Mouse (Mus musculus) left cerebral cortex, postnatal 10 days (tissue): ENCODE measurements around the gene Fam168a. TPM values are rescaled to one million over a fixed set of nuclear protein-coding genes. Genes with fewer than 3 reads are reported as not detected.
"Not testable (repeated sequence)": the region's sequence is repeated elsewhere in the genome, so short reads cannot be mapped to it uniquely, and the experiment has no call there.

Experiments used
- DNase-seq, 2 experiments: peaks; one replicate each; pipeline ENCODE4 v3.0.0; 2021 to 2022; ENCODE audit warnings: low spot score in 2 of 2, mixed read lengths in 1 of 2; ENCODE audit errors: extremely low spot score in 1 of 2
- intact Hi-C: fragments of 180-260 bp; cut with DNase I; formaldehyde crosslinking; loops from one replicate; pipeline ENCODE4 v1.15.1; 2025
- total RNA-seq, 2 experiments: library from RNA; stranded (reverse); gene quantifications; 2 replicates each; pipeline ENCODE4 v1.2.3; 2021

Fam168a gene
- total RNA-seq, 2 experiments from 2014 or later = 267 to 276 TPM

DNA sequence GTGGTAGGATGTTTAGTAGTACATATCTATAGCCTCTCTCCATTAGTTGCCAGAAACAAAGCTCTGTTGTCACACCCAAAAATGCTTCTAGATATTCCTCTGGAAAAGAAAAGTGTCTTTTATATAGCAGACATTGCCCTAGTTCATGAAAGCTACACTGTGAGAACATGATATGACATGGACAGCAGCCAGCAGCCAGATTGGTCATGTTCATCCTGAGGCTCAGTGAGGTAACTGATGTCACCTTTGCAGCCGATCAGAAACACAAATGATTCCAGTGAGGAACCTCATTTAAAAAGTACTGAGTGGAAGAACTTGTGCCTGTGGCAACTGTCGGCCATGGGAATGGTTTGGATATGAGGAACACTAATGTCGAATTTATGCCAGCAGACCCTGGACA is 118.2 kb downstream of the Fam168a start:
- intact Hi-C loops = no loop called here
- no peak for DNase-seq

DNA sequence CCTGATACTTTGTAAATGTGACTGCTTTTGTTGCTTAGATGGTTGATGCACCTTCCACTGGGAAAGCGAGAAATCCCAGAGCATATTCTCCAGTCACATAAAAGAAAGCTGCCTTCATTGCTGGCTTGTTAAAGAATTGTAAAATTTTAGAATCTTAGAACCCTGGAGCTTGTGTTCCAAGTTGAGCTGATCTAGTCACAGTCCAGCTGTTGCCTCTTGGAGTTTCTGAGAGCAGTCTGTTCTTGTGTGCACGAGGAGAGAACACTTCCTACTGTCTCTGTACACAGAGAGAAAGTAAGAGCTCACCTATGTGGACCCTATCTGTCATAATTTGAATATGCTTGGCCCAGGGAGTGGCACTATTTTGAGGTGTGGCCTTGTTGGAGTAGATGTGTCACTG is 122.1 kb downstream of the Fam168a start:
- DNase-seq = no peak
- intact Hi-C loops = no loop called here

DNA sequence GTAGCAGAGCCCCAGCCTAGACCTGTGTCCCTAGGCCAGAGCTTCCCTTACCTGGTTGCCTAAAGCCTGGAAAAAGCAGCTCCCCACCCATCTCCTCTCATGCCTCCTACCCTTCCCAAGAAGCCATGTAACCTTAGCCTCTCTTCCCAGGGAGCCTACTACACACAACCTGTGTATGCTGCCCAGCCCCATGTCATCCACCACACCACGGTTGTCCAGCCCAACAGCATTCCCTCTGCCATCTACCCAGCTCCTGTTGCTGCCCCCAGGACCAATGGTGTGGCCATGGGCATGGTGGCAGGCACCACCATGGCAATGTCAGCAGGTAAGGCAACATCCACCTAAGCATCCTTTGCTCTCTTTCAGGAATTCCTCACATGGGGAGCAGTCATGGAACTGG is 127.4 kb downstream of the Fam168a start:
- no peak for DNase-seq
- intact Hi-C loops = no loop called here

DNA sequence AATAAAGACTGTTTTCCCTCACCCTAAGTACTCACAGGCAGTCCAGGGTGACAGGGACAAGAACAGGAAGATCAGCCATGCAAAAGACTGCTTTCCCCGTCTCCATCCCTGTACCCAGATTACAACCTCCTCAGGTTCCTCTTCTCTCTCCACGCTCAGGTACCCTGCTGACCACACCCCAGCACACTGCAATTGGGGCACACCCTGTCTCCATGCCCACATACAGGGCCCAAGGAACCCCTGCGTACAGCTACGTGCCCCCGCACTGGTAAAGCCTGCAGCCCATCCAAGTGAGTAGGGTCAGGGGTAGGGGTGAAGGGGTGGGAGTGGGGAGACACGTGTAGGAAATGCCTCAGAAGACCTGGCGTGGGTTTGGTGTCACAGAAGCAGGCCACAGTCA is 128.7 kb downstream of the Fam168a start:
- DNase-seq = no peak
- intact Hi-C loops = no loop called here

DNA sequence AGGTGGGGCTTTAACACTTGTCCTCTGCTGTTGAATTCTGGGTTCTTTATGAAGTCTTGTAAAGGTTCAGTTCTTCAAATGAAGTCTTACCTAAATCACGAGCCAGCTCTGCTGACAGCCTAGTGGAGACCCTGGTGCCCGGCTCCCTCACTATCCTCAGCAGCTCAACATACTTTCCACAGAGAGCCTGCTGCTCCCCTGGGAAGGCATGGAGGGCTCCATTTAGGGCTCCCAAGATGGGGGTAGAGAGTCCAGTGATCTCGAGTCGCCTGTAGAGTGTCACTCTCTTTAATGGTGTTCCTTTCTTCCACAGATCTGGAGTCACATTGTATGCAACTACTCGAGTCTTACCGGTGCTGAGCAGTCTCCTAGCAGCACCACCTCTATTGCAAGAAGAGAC is 129.3 kb downstream of the Fam168a start:
- intact Hi-C loops = no loop called here
- no peak for DNase-seq

DNA sequence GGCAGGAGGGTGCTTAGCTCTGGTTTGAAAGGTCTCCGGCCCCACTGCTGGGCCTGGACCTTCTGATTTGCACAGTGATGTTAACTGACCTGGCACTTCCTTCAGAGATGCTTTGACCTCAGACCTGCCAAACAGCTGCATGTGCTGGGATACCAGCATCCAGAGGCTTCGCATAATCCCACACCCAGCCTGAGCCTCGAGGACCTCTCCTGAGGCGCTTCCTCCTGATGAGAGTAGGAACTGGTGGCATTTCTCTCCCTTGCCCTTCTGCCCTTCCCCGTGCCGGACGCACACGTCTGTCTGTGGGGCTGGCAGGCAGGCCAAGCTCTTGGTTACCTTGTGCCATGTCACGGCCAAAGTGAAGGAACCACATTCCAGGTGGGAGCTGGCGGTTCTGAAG is 130.2 kb downstream of the Fam168a start:
- intact Hi-C loops = no loop called here
- DNase-seq = no peak

DNA sequence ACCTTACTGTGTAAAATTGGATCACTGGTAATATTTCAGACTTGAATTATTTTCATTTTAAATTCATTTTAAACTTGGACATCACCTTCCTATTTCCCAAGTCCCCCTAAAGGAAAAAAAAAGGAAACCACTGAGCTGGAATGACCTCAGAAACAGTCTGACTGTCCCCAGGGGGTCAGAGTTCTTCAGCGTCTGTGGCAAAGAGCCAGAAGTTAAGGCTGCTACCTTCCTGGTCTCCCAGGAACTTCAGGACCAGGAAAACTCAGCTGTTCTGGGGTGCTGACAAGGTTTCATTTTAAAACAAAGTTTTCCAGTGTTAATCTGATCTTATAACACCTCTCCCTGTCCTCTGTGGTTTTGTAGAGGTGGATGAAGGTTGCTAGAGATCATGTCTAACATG is 131.3 kb downstream of the Fam168a start:
- intact Hi-C loops = no loop called here
- no peak for DNase-seq

DNA sequence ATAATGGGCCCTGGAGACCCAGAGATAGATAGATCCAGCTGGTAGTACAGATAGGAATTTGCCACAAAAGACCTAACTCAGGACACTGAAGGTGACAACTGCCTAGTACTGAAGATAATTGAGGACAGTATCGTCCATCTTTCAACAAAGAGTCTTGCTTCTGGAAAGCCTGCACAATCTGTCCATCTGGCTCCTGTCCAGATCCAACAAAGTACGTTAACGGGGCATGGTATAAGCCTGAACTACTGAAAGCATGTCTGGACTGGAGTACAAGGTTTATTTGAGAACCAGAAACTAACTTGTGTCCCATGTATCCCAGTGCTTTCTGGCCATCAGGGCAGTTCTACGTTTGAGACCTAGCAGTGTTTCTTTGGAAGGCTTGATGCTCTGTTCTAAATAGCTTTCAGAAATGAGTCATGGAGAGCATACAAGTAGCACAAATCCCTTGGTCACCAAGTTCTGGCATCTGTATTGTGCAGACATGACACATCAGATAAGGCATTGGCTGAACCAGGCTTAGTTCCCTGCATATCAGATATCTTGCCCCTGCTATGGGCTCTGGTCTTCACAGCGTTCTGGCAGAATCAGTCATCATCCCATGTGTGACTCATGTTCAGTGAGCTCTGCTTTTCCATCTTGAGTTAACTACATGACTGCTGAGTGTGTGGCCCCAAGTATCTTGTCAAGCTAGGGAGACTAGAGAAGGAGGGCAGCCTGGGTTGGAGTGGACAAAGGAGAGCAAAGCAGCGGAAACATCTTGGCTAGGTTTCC is 133.4 kb downstream of the Fam168a start:
- DNase-seq = no peak
- intact Hi-C loops = no loop called here

DNA sequence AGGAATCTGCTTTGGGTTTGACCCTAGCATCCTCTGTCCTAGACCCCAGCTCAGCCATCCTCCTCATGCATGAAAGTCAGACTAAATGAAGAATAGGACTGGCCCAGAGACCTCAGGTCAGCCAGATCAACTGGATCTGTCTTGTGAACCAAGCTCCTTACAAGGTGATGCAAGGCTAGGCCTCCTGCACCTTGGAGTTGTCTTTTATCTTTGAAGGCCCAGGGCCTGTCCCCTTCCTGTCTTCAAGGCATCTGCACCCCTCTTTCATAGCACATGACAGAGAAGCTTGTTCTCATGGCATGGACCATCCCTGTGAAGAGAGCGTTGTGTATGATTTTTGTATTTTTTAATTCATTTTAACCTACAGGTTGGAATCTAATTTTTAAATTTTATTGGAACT is 134.5 kb downstream of the Fam168a start:
- no peak for DNase-seq
- intact Hi-C loops = no loop called here

DNA sequence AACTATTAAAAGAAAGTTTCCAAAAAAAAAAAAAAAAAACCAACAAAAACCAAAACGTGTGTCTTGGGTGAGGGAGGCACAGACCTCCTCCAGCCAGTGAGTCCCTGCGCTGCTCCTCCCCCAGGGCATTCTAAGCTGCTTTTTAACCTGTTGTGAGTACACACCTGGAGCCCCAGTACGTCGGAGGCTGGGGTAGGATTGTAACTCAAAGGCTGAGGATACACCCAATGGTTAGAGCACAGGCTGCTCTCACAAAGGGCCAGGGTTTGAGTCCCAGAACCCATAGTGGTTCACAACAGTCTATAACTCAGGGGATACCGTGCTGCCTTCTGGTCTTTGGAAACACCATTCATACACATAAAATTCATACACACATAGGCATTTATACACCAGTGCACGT is 135.2 kb downstream of the Fam168a start:
- no peak for DNase-seq
- intact Hi-C loops = no loop called here

DNA sequence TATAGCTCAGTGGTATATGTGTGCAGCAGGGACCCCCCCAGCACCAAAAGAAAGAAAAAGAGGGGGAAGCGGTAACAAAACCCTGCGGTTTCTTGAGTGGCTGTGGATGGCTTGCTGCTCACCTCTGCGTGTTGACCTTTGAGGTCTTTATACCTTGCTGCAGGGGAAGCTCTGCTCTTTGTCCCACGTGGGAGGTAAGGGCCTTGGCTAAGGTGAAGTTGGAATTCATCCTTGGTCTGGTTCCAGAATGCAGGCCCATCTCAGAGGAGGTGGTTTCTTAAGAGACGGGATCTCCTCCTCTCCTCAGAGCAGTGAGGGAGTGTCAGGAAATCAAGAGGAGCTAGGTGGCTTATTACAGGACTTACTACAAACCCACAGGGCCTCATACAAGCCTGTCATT is 135.7 kb downstream of the Fam168a start:
- intact Hi-C loops = no loop called here
- DNase-seq = no peak

DNA sequence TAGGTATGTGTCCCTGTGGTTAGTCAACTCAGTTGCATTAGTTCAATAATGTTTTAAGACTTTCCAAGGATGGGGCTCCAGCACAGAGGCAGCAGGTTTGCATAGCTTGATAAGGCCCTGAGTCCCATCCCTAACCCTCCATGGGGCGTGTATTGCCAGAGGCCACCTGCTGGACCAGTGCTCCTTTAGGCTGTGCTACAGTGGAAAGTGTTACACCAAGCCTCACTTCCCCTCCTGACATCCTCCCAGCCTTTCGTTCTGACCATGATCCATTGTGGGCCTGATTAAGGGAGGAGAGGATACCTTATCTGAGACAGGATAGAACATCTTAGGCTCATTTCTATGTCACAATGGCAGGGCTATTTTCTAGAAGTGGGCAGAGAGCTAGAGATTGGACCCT is 137.4 kb downstream of the Fam168a start:
- intact Hi-C loops = no loop called here
- DNase-seq = no peak

DNA sequence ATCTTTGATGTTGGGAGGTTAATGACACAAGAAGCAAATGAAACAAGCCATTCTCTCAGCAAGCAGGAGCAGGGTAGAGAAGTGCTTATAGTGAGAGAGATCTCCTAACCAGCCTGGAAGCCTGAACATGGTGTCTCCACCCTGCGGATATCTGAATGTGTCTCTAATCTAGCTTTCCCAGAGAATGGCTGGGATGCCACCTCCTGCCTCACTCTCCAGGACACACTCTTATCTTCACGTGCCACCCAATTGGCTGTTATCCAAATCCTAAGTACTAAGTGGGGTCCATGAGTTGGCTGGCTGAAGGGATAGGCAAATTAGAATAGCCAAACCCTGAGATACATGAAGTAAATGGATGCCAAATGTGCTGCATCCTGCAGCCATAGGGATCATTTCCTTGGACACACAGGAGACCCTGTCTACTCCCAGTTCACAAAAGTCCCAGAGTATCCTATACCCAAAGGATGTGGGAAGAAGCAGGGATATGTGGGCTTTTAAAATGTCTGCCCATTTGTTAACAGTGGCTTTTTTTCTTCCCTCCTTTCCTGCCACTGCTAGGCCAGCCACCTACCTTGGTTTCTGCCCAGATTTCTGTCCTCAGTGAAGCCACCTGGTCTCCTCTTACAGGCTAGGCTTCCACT is 138.1 kb downstream of the Fam168a start:
- intact Hi-C loops = no loop called here

DNA sequence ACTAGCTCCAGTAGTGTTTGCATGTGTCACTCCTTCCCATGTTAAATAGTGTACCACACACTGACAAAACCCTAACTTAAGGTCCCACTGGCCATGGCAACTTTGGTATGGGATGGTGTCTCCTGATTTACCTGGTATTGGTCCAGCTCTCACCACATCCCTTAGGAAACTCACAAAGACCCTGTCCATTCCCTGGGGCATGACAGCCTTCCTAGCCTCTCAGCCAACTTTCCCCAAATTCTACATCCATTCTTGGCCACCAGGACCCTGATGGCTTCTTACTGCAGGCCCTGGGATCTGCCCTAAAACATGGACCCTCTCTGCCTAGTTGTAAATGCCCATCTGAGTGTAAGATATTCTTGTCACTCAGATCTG is 138.6 kb downstream of the Fam168a start:
- DNase-seq = no peak
- intact Hi-C loops = no loop called here

More for the DNA sequence above, 138.1 kb downstream of the Fam168a start:
- no peak for DNase-seq

DNA sequence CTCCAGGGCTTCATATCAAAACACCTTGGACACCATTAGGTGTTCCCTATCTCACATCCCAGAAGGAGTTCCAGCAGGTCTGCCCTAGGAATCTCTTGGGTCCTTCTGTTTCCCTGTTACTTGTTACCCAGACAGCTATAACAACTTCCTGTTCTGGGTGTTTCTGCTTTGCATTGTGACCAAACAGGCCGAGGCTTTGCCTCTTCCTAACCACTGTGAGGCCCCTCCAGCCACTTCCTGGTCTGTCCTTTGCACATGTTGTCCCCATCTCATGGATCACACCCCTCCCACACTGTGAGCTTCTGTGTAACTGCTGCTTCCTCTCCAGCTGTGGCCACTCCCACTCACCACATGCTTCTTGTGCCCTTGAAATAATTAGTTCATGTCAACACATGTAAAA is 139.0 kb downstream of the Fam168a start:
- intact Hi-C loops = no loop called here
- peak; percentile 49 to 78 for DNase-seq

DNA sequence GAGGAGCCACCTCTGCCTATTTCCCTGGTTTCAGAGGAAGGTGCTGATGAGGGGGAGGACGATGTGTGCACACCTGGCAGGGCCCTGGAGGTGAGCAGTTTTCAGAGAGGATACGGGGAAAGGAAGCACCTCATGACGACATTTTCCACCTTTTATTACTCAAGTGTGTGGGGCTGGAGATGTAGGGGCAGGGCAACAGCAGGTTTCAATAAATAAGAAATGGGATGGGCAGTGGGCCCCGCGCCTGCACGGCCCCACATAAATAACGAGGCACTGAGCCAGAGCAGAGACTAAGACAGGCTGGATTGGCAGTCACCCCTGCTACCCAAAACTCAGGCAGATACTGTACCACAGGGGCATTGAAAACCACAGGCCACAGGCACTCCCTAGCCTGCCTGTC is 139.6 kb downstream of the Fam168a start:
- intact Hi-C loops = not testable (repeated sequence)

DNA sequence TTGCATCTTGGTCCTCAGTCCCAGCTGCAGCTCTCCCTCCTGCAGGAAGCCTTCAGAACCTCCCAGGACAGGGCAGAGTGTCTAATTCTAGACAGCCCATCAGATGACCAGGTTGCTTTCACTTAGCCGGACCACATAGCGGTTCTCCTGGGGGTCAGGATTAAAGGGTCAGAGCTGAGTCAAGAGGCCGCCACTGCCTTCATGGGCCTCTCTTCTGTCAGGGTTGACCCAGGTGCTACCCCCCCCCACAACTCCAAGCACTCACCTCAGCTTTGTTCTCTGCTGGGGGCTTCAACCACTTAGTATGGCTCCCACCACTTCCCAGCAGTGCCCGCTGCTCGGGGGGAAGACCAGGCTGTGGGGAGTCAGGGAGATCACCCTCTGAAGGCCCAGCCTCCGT is 140.7 kb downstream of the Fam168a start:
- DNase-seq = no peak
- intact Hi-C loops = no loop called here

More for the DNA sequence above, 139.6 kb downstream of the Fam168a start:
- not testable (repeated sequence) for DNase-seq

DNA sequence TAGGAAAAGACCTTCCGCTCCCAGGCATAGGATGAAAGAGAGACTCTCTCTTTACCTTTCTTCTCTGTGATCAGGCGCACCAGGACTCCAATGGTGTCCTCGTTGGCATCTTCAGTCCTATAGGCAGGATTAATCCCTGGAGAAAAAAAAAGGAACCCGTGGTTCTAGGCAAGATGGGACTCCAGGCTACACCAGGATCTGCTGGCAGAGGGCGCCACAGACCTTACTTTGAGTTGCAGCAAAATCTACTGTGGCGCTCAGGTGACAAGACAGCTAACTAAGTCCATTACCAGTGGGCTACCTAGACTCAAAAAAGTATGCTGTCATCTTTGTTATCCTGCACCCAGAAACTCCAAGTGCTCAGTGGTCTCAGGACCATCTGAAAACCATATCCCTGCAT is 142.3 kb downstream of the Fam168a start:
- intact Hi-C loops = no loop called here
- DNase-seq = peak; percentile 62 to 81

DNA sequence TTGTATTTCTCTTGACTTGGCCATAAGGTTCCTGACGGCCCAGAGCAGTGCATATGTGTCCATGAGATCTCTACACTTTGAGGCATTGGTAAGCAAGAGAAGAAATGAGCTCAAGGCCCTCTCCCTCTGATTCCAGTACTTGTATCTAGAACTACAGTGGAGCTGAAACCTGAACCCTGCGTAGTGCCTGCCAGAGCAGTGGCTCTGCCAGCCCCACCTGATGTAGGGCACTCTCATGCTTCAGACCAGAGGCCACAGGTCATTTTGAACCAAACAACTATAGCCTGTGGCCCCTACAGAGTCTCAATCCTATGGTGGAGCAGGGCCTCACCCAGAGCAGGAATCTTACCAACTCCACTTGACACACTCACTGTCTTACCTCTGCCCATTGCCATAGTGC is 143.1 kb downstream of the Fam168a start:
- intact Hi-C loops = no loop called here
- DNase-seq = peak in 1 of 2 experiments; percentile 7

DNA sequence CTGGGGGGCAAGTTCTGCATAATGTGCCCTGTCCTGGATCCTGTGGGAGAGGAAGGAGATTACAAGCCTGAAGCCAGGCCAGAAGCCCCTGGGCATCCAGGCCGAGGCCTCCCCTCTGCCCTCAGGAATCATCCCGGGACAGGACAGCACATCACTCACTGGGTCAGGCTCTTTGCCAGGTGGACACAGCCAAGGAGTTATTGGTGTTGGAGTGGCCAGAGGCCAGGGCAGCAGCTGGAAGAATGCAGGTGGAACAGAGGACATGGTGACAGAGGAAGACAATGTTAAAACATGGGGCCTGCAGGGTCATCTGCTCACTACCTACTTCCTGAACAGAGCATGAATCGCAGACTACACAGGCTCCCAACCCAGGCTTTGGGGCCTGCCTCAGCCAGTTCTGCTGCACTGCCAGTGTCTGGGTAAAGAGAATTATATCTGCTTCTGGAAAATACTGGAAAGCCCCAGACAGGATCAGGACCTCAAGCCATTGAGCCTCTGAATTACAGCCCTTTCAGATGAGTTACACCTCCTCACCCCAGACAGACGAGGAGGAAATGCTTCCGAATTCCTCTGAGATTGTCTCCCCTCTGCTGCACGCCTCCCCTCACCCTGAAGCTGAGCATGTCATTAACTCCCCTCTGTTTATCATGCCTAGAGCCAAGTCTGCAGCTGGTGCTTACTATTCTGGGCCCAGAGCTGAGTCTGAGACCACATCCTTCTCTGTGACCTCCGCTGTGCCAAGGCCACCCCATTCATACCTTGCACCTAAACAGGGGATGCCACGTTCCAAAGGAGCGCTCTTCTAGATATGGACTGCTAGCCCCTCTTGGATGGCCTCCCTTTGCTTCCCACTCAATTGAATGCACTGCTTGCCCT is 145.3 kb downstream of the Fam168a start:
- DNase-seq = no peak
- intact Hi-C loops = no loop called here
